Mouse (Mus musculus) heart, postnatal 0 days (tissue): Measurements from ENCODE around the gene Rab1b. TPM values are rescaled to one million over a fixed set of nuclear protein-coding genes. Genes with fewer than 3 reads are reported as not detected.
"Not testable (repeated sequence)": the region's sequence is repeated elsewhere in the genome, so short reads cannot be mapped to it uniquely, and the experiment has no call there.

Source experiments
- ATAC-seq: fragments of 200-750 bp; cut with Nextera tagmentation; 2 replicates; pipeline ENCODE4 v1.8.0; 2017; ENCODE audit warnings: low read depth, moderate number of reproducible peaks, moderate library complexity; ENCODE audit not compliant: insufficient read depth
- DNase-seq: peaks from one replicate; pipeline ENCODE4 v3.0.0-alpha.2; 2016; ENCODE audit warnings: low spot score
- H3K27ac ChIP-seq: fragments of 300-500 bp; sonication (generic); 2 replicates; pipeline ENCODE4 v1.5.1; 2014; ENCODE audit warnings: low read depth, mild to moderate bottlenecking
- H3K27me3 ChIP-seq: fragments of 300-500 bp; sonication (generic); 2 replicates; pipeline ENCODE4 v1.6.1; 2014; ENCODE audit warnings: low read length, mixed read lengths; ENCODE audit not compliant: control insufficient read depth, insufficient read depth
- H3K36me3 ChIP-seq: fragments of 300-500 bp; sonication (generic); replicated peaks from 2 replicates; pipeline ENCODE4 v1.6.1; 2014; ENCODE audit warnings: low read length, mixed read lengths; ENCODE audit not compliant: control insufficient read depth, insufficient read depth
- H3K4me1 ChIP-seq: fragments of 300-500 bp; sonication (generic); 2 replicates; pipeline ENCODE4 v1.6.1; 2014; ENCODE audit warnings: antibody characterized with exemption; ENCODE audit not compliant: control insufficient read depth, insufficient read depth
- H3K4me2 ChIP-seq: fragments of 300-500 bp; sonication (generic); 2 replicates; pipeline ENCODE4 v1.6.1; 2014; ENCODE audit warnings: low read depth, mild to moderate bottlenecking, low read length, moderate library complexity
- H3K4me3 ChIP-seq: fragments of 300-500 bp; sonication (generic); 2 replicates; pipeline ENCODE4 v1.5.1; 2014; ENCODE audit warnings: low read depth, low read length
- H3K9ac ChIP-seq: fragments of 300-500 bp; sonication (generic); replicated peaks from 2 replicates; pipeline ENCODE4 v1.6.1; 2014; ENCODE audit warnings: low read depth, low read length, mixed read lengths
- H3K9me3 ChIP-seq: fragments of 300-500 bp; sonication (generic); replicated peaks from 2 replicates; pipeline ENCODE4 v1.6.1; 2016; ENCODE audit warnings: low read length; ENCODE audit not compliant: control insufficient read depth
- CTCF ChIP-seq: IDR thresholded peaks from 2 replicates; pipeline ENCODE4 v1.5.1; 2016; ENCODE audit warnings: antibody characterized with exemption, control low read depth, low read depth
- EP300 ChIP-seq: IDR thresholded peaks from 2 replicates; pipeline ENCODE4 v1.6.1; 2016; ENCODE audit warnings: antibody characterized with exemption, low read depth
- WGBS: fragments of 180-500 bp; shearing (Covaris S2); extraction: QIAGEN DNeasy Blood & Tissue Kit; methylation state at CpG from one replicate; pipeline ENCODE4 v1.1.7; 2014; 5-methylcytosine and 5-hydroxymethylcytosine counted together
- polyA plus RNA-seq: library from polyadenylated mRNA; unstranded; fragments of >200 nt; fragmentation: Nextera tagmentation; extraction: Ambion mirVana; gene quantifications from 2 replicates; pipeline ENCODE4 v1.2.1, GENCODE M21; 2015
- total RNA-seq: library from RNA; depleted of rRNA; stranded (reverse); fragments of >200 nt; gene quantifications from 2 replicates; pipeline ENCODE4 v1.2.3, GENCODE M21; 2014; ENCODE audit warnings: low replicate concordance; rRNA removed

Rab1b gene
- 384 and 424 TPM in 2 replicates for total RNA-seq
- 230 and 231 TPM in 2 replicates for polyA plus RNA-seq

GRCm38 (mm10) chr19:5106731-5107191, at the start of gene Rab1b:
Gene Rab1b, minus strand, starts transcription at chr19:5107072.
- Histone ChIP-seq H3K4me3 (peak within 1 kb of the TSS; percentile 88), H3K9me3 (no peaks in the 10 kb centered on the region), H3K36me3 (peaks cover 66% of the 10 kb centered on the region), H3K27ac (peak within 1 kb of the TSS; percentile 95), H3K27me3 (no peaks in the 10 kb centered on the region), H3K4me1 (peaks cover 8% of the 10 kb centered on the region; the same call in 1 of the 2 replicates), H3K4me2 (peak within 1 kb of the TSS; percentile 85), H3K9ac (peak within 1 kb of the TSS; percentile 82)
- peak; percentile 73 for TF ChIP-seq EP300
- no peak for TF ChIP-seq CTCF
- peak; percentile 98 for DNase-seq
- under 1% methylated on average over 44 of the region's 46 CpGs for WGBS
- peak; percentile 96 for ATAC-seq

- H3K27ac ChIP-seq: no peak overlapping the region
- ATAC-seq (no peak), DNase-seq (no peak)
- WGBS: 91% methylated on average over 6 of the region's 6 CpGs
- no peak overlapping the region for H3K4me3 ChIP-seq
- no peaks in the 10 kb centered on the region for H3K9me3 ChIP-seq
- H3K4me1 ChIP-seq: no peaks in the 10 kb centered on the region
- no peaks in the 10 kb centered on the region for H3K27me3 ChIP-seq
- no peak overlapping the region for H3K4me2 ChIP-seq
- no peak for TF ChIP-seq EP300
- TF ChIP-seq CTCF: no peak
- peaks cover 45% of the 10 kb centered on the region for H3K36me3 ChIP-seq
- no peak overlapping the region for H3K9ac ChIP-seq
Observed at GRCm38 (mm10) chr19:5152261-5152660, 45.4 kb upstream of the Rab1b start.

GRCm38 (mm10) chr19:5151741-5152140, 44.9 kb upstream of the Rab1b start:
- no peaks in the 10 kb centered on the region for H3K4me1 ChIP-seq
- H3K27ac ChIP-seq: no peak overlapping the region
- TF ChIP-seq EP300 (no peak), CTCF (no peak)
- H3K4me2 ChIP-seq: no peak overlapping the region
- H3K9ac ChIP-seq: no peak overlapping the region
- ATAC-seq (no peak), DNase-seq (no peak)
- no peaks in the 10 kb centered on the region for H3K9me3 ChIP-seq
- H3K36me3 ChIP-seq: peaks cover 46% of the 10 kb centered on the region
- no peak overlapping the region for H3K4me3 ChIP-seq
- 86% methylated on average over 5 of the region's 5 CpGs for WGBS
- no peaks in the 10 kb centered on the region for H3K27me3 ChIP-seq

GRCm38 (mm10) chr19:5151331-5151730, 44.5 kb upstream of the Rab1b start:
- Histone ChIP-seq H3K27me3 (no peaks in the 10 kb centered on the region), H3K4me3 (no peak overlapping the region), H3K9me3 (no peaks in the 10 kb centered on the region), H3K36me3 (peaks cover 49% of the 10 kb centered on the region), H3K4me2 (no peak overlapping the region), H3K27ac (no peak overlapping the region), H3K9ac (no peak overlapping the region), H3K4me1 (no peaks in the 10 kb centered on the region)
- peak; percentile 26 for DNase-seq
- no peak for ATAC-seq
- TF ChIP-seq CTCF: peak; percentile 60
- no peak for TF ChIP-seq EP300
- WGBS: 36% methylated on average over 3 of the region's 3 CpGs

GRCm38 (mm10) chr19:5150358-5150757, 43.5 kb upstream of the Rab1b start:
- ATAC-seq (no peak), DNase-seq (no peak)
- no peak overlapping the region for H3K4me3 ChIP-seq
- H3K4me1 ChIP-seq: no peaks in the 10 kb centered on the region
- no peak overlapping the region for H3K4me2 ChIP-seq
- peaks cover 50% of the 10 kb centered on the region for H3K36me3 ChIP-seq
- no peak overlapping the region for H3K27ac ChIP-seq
- H3K9ac ChIP-seq: no peak overlapping the region
- 92% methylated on average over 6 of the region's 6 CpGs for WGBS
- TF ChIP-seq CTCF (no peak), EP300 (no peak)
- no peaks in the 10 kb centered on the region for H3K27me3 ChIP-seq
- H3K9me3 ChIP-seq: no peaks in the 10 kb centered on the region

- not testable (repeated sequence) for H3K4me1 ChIP-seq, H3K27ac ChIP-seq, DNase-seq, H3K4me3 ChIP-seq, H3K27me3 ChIP-seq, H3K4me2 ChIP-seq, H3K9me3 ChIP-seq, H3K9ac ChIP-seq
- ATAC-seq: peak; percentile 49; the same call in 1 of the 2 replicates
- WGBS: 60% methylated on average over 6 of the region's 6 CpGs
- H3K36me3 ChIP-seq: peaks cover 57% of the 10 kb centered on the region
Observed at GRCm38 (mm10) chr19:5149041-5149440, 42.2 kb upstream of the Rab1b start.
